Mouse (Mus musculus) kidney, postnatal 0 days (tissue): ENCODE results near the gene Prss12. TPM values are rescaled to one million over a fixed set of nuclear protein-coding genes. Genes with fewer than 3 reads are reported as not detected.

Source experiments
- ATAC-seq: fragments of 200-750 bp; cut with Nextera tagmentation; replicated peaks from 2 replicates; pipeline ENCODE4 v1.8.0; 2017; ENCODE audit warnings: low read depth, moderate number of reproducible peaks, moderate TSS enrichment, moderate library complexity; ENCODE audit not compliant: low FRiP score
- DNase-seq: peaks from one replicate; pipeline ENCODE4 v3.0.0-alpha.2; 2016; ENCODE audit warnings: low spot score
- H3K27ac ChIP-seq: fragments of 300-500 bp; sonication (generic); 2 replicates; pipeline ENCODE4 v1.5.1; 2014; ENCODE audit warnings: mild to moderate bottlenecking
- H3K27me3 ChIP-seq: fragments of 300-500 bp; sonication (generic); 2 replicates; pipeline ENCODE4 v1.6.1; 2014; ENCODE audit warnings: low read length, mixed read lengths; ENCODE audit not compliant: insufficient read depth
- H3K36me3 ChIP-seq: fragments of 300-500 bp; sonication (generic); 2 replicates; pipeline ENCODE4 v1.6.1; 2014; ENCODE audit warnings: low read length, mixed read lengths; ENCODE audit not compliant: insufficient read depth
- H3K4me1 ChIP-seq: fragments of 300-500 bp; sonication (generic); replicated peaks from 2 replicates; pipeline ENCODE4 v1.6.1; 2014; ENCODE audit warnings: antibody characterized with exemption, low read length, mixed read lengths; ENCODE audit not compliant: insufficient read depth
- H3K4me2 ChIP-seq: fragments of 300-500 bp; sonication (generic); 2 replicates; pipeline ENCODE4 v1.6.1; 2014; ENCODE audit warnings: mild to moderate bottlenecking, low read length, moderate library complexity, mixed read lengths
- H3K4me3 ChIP-seq: fragments of 300-500 bp; sonication (generic); replicated peaks from 2 replicates; pipeline ENCODE4 v1.5.1; 2014; ENCODE audit warnings: low read depth, low read length
- H3K9ac ChIP-seq: fragments of 300-500 bp; sonication (generic); 2 replicates; pipeline ENCODE4 v1.6.1; 2014; ENCODE audit warnings: low read depth, low read length
- H3K9me3 ChIP-seq: fragments of 300-500 bp; sonication (generic); replicated peaks from 2 replicates; pipeline ENCODE4 v1.6.1; 2016; ENCODE audit warnings: low read length, inconsistent platforms, mixed read lengths
- CTCF ChIP-seq: IDR thresholded peaks from 2 replicates; pipeline ENCODE4 v1.5.1; 2016; ENCODE audit warnings: antibody characterized with exemption, low read depth, mild to moderate bottlenecking, moderate library complexity
- WGBS: fragments of 180-500 bp; shearing (Covaris S2); extraction: QIAGEN DNeasy Blood & Tissue Kit; methylation state at CpG from one replicate; pipeline ENCODE4 v1.1.7; 2014; 5-methylcytosine and 5-hydroxymethylcytosine counted together
- polyA plus RNA-seq: library from polyadenylated mRNA; unstranded; fragments of >200 nt; fragmentation: Nextera tagmentation; extraction: Ambion mirVana; gene quantifications from 2 replicates; pipeline ENCODE4 v1.2.1, GENCODE M21; 2015

Prss12 gene
- polyA plus RNA-seq, 1 experiment from 2014 or later = 6.3 TPM

GRCm38 (mm10) chr3:123516784-123517183 lies 70.1 kb downstream of the Prss12 start:
- ATAC-seq = no peak
- TF ChIP-seq CTCF = peak; percentile 84

GRCm38 (mm10) chr3:123526313-123527067 lies 79.8 kb downstream of the Prss12 start:
- no peak overlapping the region for H3K4me3 ChIP-seq
- 52% methylated on average over 11 of the region's 11 CpGs for WGBS
- no peak for TF ChIP-seq CTCF
- no peaks in the 10 kb centered on the region for H3K4me1 ChIP-seq
- no peak overlapping the region for H3K4me2 ChIP-seq
- H3K9me3 ChIP-seq = no peaks in the 10 kb centered on the region
- DNase-seq = no peak
- no peak for ATAC-seq
- H3K27ac ChIP-seq = no peak overlapping the region
- H3K36me3 ChIP-seq = no peaks in the 10 kb centered on the region
- H3K27me3 ChIP-seq = no peaks in the 10 kb centered on the region
- H3K9ac ChIP-seq = no peak overlapping the region

More at GRCm38 (mm10) chr3:123516784-123517183, 70.1 kb downstream of the Prss12 start:
- Histone ChIP-seq H3K9me3 (no peaks in the 10 kb centered on the region), H3K4me2 (no peak overlapping the region), H3K9ac (no peak overlapping the region), H3K4me3 (no peak overlapping the region), H3K27me3 (no peaks in the 10 kb centered on the region), H3K4me1 (no peaks in the 10 kb centered on the region), H3K27ac (no peak overlapping the region), H3K36me3 (no peaks in the 10 kb centered on the region)
- DNase-seq = peak; percentile 81
- 36% methylated on average over 4 of the region's 4 CpGs for WGBS

- Histone ChIP-seq H3K36me3 (no peaks in the 10 kb centered on the region), H3K4me2 (no peak overlapping the region), H3K9me3 (no peaks in the 10 kb centered on the region), H3K27me3 (no peaks in the 10 kb centered on the region), H3K4me1 (no peaks in the 10 kb centered on the region), H3K4me3 (no peak overlapping the region), H3K9ac (no peak overlapping the region), H3K27ac (no peak overlapping the region)
- WGBS = 70% methylated on average over 10 of the region's 10 CpGs
- no peak for ATAC-seq
- no peak for DNase-seq
- TF ChIP-seq CTCF = no peak
Measured at GRCm38 (mm10) chr3:123527806-123528507, 81.2 kb downstream of the Prss12 start.

- no peaks in the 10 kb centered on the region for H3K9me3 ChIP-seq
- ATAC-seq (no peak), DNase-seq (no peak)
- no peak for TF ChIP-seq CTCF
- H3K4me3 ChIP-seq = no peak overlapping the region
- no peak overlapping the region for H3K4me2 ChIP-seq
- no peaks in the 10 kb centered on the region for H3K4me1 ChIP-seq
- no peaks in the 10 kb centered on the region for H3K36me3 ChIP-seq
- no peak overlapping the region for H3K27ac ChIP-seq
- WGBS = 78% methylated on average over 2 of the region's 2 CpGs
- no peaks in the 10 kb centered on the region for H3K27me3 ChIP-seq
- no peak overlapping the region for H3K9ac ChIP-seq
Measured at GRCm38 (mm10) chr3:123531124-123531523, 84.4 kb downstream of the Prss12 start.

- ATAC-seq (no peak), DNase-seq (no peak)
- WGBS = 91% methylated on average over 1 of the region's 1 CpGs
- Histone ChIP-seq H3K4me2 (no peak overlapping the region), H3K27me3 (no peaks in the 10 kb centered on the region), H3K4me3 (no peak overlapping the region), H3K9ac (no peak overlapping the region), H3K36me3 (no peaks in the 10 kb centered on the region), H3K9me3 (no peaks in the 10 kb centered on the region), H3K27ac (no peak overlapping the region), H3K4me1 (no peaks in the 10 kb centered on the region)
- TF ChIP-seq CTCF = no peak
Measured at GRCm38 (mm10) chr3:123537279-123537678, 90.6 kb downstream of the Prss12 start.

- no peak for TF ChIP-seq CTCF
- no peak for DNase-seq
- Histone ChIP-seq H3K4me1 (no peaks in the 10 kb centered on the region), H3K27ac (no peak overlapping the region), H3K27me3 (no peaks in the 10 kb centered on the region), H3K4me2 (no peak overlapping the region), H3K36me3 (no peaks in the 10 kb centered on the region), H3K9me3 (no peaks in the 10 kb centered on the region), H3K4me3 (no peak overlapping the region), H3K9ac (no peak overlapping the region)
- 77% methylated on average over 6 of the region's 6 CpGs for WGBS
- ATAC-seq = no peak
Measured at GRCm38 (mm10) chr3:123543585-123544304, 97.0 kb downstream of the Prss12 start.
